Mouse (Mus musculus) heart, embryonic 13.5 days (tissue): ENCODE results near the gene Gzme. TPM values are rescaled to one million over a fixed set of nuclear protein-coding genes. Genes with fewer than 3 reads are reported as not detected.
"Not testable (repeated sequence)": the region's sequence is repeated elsewhere in the genome, so short reads cannot be mapped to it uniquely, and the experiment has no call there.

ENCODE experiments used
- ATAC-seq: fragments of 200-750 bp; cut with Nextera tagmentation; 2 replicates; pipeline ENCODE4 v1.8.0; 2017; ENCODE audit warnings: moderate TSS enrichment; ENCODE audit not compliant: insufficient number of reproducible peaks, low FRiP score, low TSS enrichment; ENCODE audit errors: extremely low read depth
- H3K27ac ChIP-seq: fragments of 300-500 bp; sonication (generic); replicated peaks from 2 replicates; pipeline ENCODE4 v1.5.1; 2015; ENCODE audit warnings: moderate library complexity, mild to moderate bottlenecking, inconsistent platforms
- H3K27me3 ChIP-seq: fragments of 300-500 bp; sonication (generic); replicated peaks from 2 replicates; pipeline ENCODE4 v1.6.1; 2015; ENCODE audit warnings: mild to moderate bottlenecking, inconsistent platforms
- H3K36me3 ChIP-seq: fragments of 300-500 bp; sonication (generic); 2 replicates; pipeline ENCODE4 v1.6.1; 2015; ENCODE audit warnings: mild to moderate bottlenecking, inconsistent platforms
- H3K4me1 ChIP-seq: fragments of 300-500 bp; sonication (generic); 2 replicates; pipeline ENCODE4 v1.6.1; 2015; ENCODE audit warnings: inconsistent platforms
- H3K4me2 ChIP-seq: fragments of 300-500 bp; sonication (generic); 2 replicates; pipeline ENCODE4 v1.6.1; 2015; ENCODE audit warnings: inconsistent platforms, mild to moderate bottlenecking, moderate library complexity
- H3K4me3 ChIP-seq: fragments of 300-500 bp; sonication (generic); 2 replicates; pipeline ENCODE4 v1.5.1; 2015; ENCODE audit warnings: moderate library complexity, mild to moderate bottlenecking, inconsistent platforms
- H3K9ac ChIP-seq: fragments of 300-500 bp; sonication (generic); 2 replicates; pipeline ENCODE4 v1.6.1; 2015; ENCODE audit warnings: inconsistent platforms, mild to moderate bottlenecking, moderate library complexity
- H3K9me3 ChIP-seq: fragments of 300-500 bp; sonication (generic); 2 replicates; pipeline ENCODE4 v1.6.1; 2016; ENCODE audit warnings: inconsistent platforms
- WGBS: fragments of 180-500 bp; shearing (Covaris S2); methylation state at CpG from one replicate; pipeline ENCODE4 v1.1.7; 2015; ENCODE audit warnings: mixed read lengths; 5-methylcytosine and 5-hydroxymethylcytosine counted together
- polyA plus RNA-seq: library from polyadenylated mRNA; unstranded; fragments of >200 nt; fragmentation: Nextera tagmentation; extraction: Ambion mirVana; gene quantifications from 2 replicates; pipeline ENCODE4 v1.2.1, GENCODE M21; 2015

The Gzme gene
- not detected in 2 replicates for polyA plus RNA-seq

DNA sequence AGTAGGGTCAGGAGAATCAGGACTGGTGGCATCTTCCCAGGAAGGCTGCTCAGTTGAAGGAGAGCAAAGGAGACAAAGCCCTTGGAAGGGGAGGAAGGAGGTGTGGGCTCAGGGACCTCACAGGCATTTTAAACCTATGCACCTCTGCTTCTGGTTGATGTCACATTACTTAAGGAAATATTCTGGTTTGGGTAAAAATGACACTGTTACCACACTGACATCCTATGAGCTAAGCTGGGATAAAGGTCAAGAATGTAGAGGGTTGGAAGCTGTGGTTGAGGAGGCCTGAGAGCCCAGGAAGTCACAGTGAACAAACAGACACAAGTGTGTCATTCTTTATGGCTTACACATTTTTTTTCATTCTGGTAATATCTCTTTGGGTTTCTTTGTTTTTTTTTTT, at the start of gene Gzme:
TSS of gene Gzme (minus strand) at position 101 of the 400 bp plus-strand sequence.
- ATAC-seq: no peak
- Histone ChIP-seq H3K27ac (no peak within 1 kb of the TSS), H3K4me1 (no peaks in the 10 kb centered on the region)

GRCm38 (mm10) chr14:56168009-56168408, 47.6 kb upstream of the Gzme start:
- Histone ChIP-seq H3K9ac (no peak overlapping the region), H3K27me3 (no peaks in the 10 kb centered on the region), H3K27ac (no peak overlapping the region), H3K4me3 (no peak overlapping the region), H3K4me1 (no peaks in the 10 kb centered on the region), H3K4me2 (no peak overlapping the region), H3K36me3 (no peaks in the 10 kb centered on the region), H3K9me3 (no peaks in the 10 kb centered on the region)
- ATAC-seq: no peak
- 65% methylated on average over 6 of the region's 6 CpGs for whole genome bisulfite sequencing

More for the DNA sequence above, at the start of gene Gzme:
- Histone ChIP-seq H3K36me3 (no peaks in the 10 kb centered on the region), H3K9ac (no peak within 1 kb of the TSS), H3K9me3 (no peaks in the 10 kb centered on the region), H3K27me3 (no peaks in the 10 kb centered on the region), H3K4me2 (no peak within 1 kb of the TSS), H3K4me3 (no peak within 1 kb of the TSS)

DNA sequence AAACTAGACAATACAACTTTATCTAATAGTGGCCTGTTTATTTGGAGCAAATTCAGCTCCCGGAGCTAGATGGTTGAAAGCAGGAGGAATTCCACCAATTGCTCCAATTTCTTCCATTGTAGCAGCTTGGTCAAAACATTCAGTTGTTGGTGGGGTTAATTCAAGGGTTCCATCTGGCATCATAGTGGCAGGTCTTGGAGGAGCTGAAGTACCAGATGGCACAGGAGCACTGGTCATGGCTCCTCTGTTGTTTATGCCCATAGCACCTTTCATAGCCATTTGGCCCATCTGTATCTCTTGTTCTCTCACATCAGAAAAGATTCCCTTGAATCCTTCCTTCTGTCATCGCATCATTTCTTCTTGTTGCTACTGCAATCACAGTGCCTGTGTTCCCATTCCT, 41.7 kb upstream of the Gzme start:
- ATAC-seq: no peak
- no peak overlapping the region for H3K27ac ChIP-seq
- no peak overlapping the region for H3K9ac ChIP-seq
- no peaks in the 10 kb centered on the region for H3K9me3 ChIP-seq
- no peaks in the 10 kb centered on the region for H3K36me3 ChIP-seq
- 69% methylated on average over 2 of the region's 2 CpGs for WGBS
- H3K4me3 ChIP-seq: no peak overlapping the region
- H3K27me3 ChIP-seq: no peaks in the 10 kb centered on the region
- H3K4me1 ChIP-seq: no peaks in the 10 kb centered on the region
- no peak overlapping the region for H3K4me2 ChIP-seq

GRCm38 (mm10) chr14:56159479-56159878, 39.1 kb upstream of the Gzme start, which contains the start of gene Gzmg:
TSS of gene Gzmg (minus strand) at chr14:56159579.
- H3K9ac ChIP-seq, H3K27ac ChIP-seq, ATAC-seq, H3K9me3 ChIP-seq, H3K36me3 ChIP-seq, H3K27me3 ChIP-seq, H3K4me2 ChIP-seq, H3K4me1 ChIP-seq, H3K4me3 ChIP-seq: not testable (repeated sequence)
- WGBS: 70% methylated on average over 2 of the region's 2 CpGs

DNA sequence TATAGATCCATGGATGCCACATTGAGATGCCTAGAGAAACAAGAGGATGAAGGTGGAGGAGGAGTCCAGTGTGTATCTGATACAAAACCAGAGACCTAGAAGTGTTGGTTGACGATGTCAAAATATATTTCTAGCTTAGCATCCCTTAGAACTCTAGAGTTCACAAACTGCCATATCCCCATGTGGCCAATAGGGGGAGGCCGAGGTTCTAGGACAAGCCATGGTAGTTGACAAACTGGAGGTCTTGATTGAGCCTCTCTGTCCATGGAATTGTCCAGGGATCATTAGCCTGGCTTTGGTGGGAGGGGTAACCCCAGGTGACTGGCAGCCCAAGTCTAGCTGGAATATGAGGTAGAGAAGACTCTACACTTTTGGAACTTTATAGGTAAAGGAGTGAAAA, 34.9 kb upstream of the Gzme start:
- no peak overlapping the region for H3K9ac ChIP-seq
- H3K4me1 ChIP-seq: no peaks in the 10 kb centered on the region
- no peaks in the 10 kb centered on the region for H3K36me3 ChIP-seq
- no peaks in the 10 kb centered on the region for H3K27me3 ChIP-seq
- no peaks in the 10 kb centered on the region for H3K9me3 ChIP-seq
- no peak overlapping the region for H3K4me3 ChIP-seq
- H3K4me2 ChIP-seq: no peak overlapping the region
- no peak for ATAC-seq
- no peak overlapping the region for H3K27ac ChIP-seq
- 62% methylated on average over 2 of the region's 2 CpGs for WGBS

GRCm38 (mm10) chr14:56133675-56134074, 13.2 kb upstream of the Gzme start:
- not testable (repeated sequence) for H3K27ac ChIP-seq, H3K4me1 ChIP-seq, H3K4me3 ChIP-seq, H3K9me3 ChIP-seq, H3K9ac ChIP-seq, H3K27me3 ChIP-seq, ATAC-seq, H3K36me3 ChIP-seq, H3K4me2 ChIP-seq
- WGBS: 67% methylated on average over 1 of the region's 1 CpGs

- not testable (repeated sequence) for H3K36me3 ChIP-seq, H3K4me2 ChIP-seq, H3K9ac ChIP-seq, H3K4me3 ChIP-seq, H3K27ac ChIP-seq, ATAC-seq, H3K4me1 ChIP-seq, H3K27me3 ChIP-seq, H3K9me3 ChIP-seq
- 58% methylated on average over 2 of the region's 2 CpGs for WGBS
Measured at GRCm38 (mm10) chr14:56132508-56132907, 12.1 kb upstream of the Gzme start, which contains the start of gene Gzmd. TSS of gene Gzmd (minus strand) at chr14:56132608.

- H3K4me1 ChIP-seq: no peaks in the 10 kb centered on the region
- 33% methylated on average over 3 of the region's 3 CpGs for WGBS
- H3K9me3 ChIP-seq: no peaks in the 10 kb centered on the region
- no peak overlapping the region for H3K27ac ChIP-seq
- H3K4me2 ChIP-seq: no peak overlapping the region
- no peak overlapping the region for H3K4me3 ChIP-seq
- no peaks in the 10 kb centered on the region for H3K36me3 ChIP-seq
- no peak overlapping the region for H3K9ac ChIP-seq
- ATAC-seq: no peak
- no peaks in the 10 kb centered on the region for H3K27me3 ChIP-seq
Measured at GRCm38 (mm10) chr14:56128341-56128740, 7.9 kb upstream of the Gzme start.

- Histone ChIP-seq H3K9me3 (no peaks in the 10 kb centered on the region), H3K4me2 (no peak overlapping the region), H3K9ac (no peak overlapping the region), H3K4me1 (no peaks in the 10 kb centered on the region), H3K36me3 (no peaks in the 10 kb centered on the region), H3K27me3 (no peaks in the 10 kb centered on the region), H3K4me3 (no peak overlapping the region), H3K27ac (no peak overlapping the region)
- WGBS: 75% methylated on average over 3 of the region's 3 CpGs
- no peak for ATAC-seq
Measured at GRCm38 (mm10) chr14:56123516-56123915, 3.1 kb upstream of the Gzme start.

DNA sequence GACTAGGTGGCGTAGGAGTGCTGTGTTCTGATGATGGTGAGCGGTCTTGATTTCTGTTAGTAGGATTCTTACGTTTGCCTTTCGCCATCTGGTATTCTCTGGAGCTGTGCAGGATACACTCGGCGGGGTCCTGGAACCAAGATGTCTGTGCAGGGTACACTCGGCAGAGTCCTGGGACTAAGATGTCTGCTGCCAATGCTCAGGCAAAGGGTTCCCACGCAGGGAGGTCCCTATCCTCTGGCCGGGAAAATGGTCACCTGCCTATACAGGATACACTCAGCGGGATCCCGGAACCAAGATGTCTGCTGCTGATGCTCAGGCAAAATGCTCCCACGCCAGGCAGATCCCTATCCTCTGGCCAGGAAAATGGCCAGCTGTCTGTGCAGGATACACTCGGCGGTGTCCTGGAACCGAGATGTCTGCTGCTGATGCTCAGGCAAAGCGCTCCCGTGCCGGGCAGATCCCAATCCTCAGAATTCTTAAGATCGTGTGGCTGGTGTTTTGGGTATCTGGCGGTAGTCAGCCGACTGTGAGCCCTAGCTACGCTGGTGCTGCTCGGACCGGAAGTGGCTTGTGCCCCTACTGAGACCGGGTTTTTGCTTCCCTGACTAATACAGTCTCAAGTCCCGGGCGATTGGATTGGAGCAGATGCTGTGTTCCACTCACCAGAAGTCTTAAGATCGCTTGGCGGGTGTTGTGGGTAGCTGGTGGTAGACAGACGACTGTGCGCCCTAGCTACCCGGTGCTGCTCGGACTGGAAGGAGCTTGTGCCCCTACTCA, 4.7 kb downstream of the Gzme start:
- not testable (repeated sequence) for H3K4me3 ChIP-seq, H3K4me2 ChIP-seq, H3K27me3 ChIP-seq, H3K27ac ChIP-seq, H3K4me1 ChIP-seq, ATAC-seq, H3K9me3 ChIP-seq, H3K9ac ChIP-seq, H3K36me3 ChIP-seq
- 82% methylated on average over 33 of the region's 33 CpGs for WGBS

DNA sequence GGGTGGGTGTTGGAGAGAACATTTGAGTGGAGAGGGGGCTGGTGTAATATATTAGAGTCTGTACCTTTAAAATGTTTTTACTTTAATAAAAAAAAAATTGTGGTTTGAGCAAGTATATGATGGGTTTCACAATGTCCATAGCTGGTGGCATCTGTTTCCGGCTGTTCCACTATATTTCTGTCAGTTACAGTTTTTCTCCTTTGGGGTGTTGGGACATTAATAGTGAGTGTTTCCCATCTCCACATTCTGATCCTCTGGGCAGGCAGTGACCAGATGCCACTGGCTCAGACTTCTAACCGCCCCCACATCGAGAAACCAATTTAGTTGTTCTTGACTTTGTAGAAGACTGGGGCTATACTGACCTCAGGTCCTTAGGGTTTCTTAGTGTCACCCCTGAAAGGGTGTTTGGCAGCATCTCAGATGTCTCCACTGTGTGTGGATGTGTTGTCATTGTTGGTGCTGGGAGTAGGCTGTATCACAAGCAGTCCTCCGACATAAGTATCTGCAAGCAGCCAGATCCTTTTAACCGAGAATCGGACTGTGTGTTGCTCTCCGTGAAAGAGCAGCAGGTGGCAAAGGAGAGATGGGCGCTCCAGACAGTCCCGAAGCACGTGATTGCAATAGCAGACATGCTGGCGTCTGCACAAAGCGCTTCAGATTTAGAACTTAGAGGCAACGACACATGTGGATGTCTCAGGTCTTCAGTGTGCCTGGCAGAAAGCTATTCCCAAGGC, 14.8 kb downstream of the Gzme start:
- H3K36me3 ChIP-seq: no peaks in the 10 kb centered on the region
- no peak overlapping the region for H3K27ac ChIP-seq
- H3K4me2 ChIP-seq: no peak overlapping the region
- ATAC-seq: no peak
- WGBS: 71% methylated on average over 13 of the region's 13 CpGs
- no peaks in the 10 kb centered on the region for H3K27me3 ChIP-seq
- no peak overlapping the region for H3K4me3 ChIP-seq
- H3K4me1 ChIP-seq: no peaks in the 10 kb centered on the region
- no peak overlapping the region for H3K9ac ChIP-seq
- H3K9me3 ChIP-seq: no peaks in the 10 kb centered on the region

DNA sequence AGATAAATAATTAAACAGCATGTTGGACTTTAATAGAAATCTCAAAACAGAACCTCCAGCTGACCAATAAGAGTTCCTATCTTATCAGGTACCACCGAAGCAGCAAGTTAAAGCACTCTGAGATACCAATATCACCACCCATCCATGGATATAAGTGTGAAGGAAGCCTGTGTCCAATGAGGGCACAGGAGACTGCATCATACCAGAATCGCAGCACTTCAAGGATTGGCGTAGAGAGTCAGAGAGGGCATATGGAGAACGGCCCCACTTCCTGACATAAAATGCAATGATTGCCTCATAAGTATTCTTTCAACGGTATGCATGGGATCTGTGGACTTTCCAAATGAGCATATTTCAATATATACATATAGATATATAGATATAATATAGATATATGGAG, 15.4 kb downstream of the Gzme start:
- H3K9me3 ChIP-seq: no peaks in the 10 kb centered on the region
- WGBS: 58% methylated on average over 5 of the region's 5 CpGs

More for the DNA sequence above, 15.4 kb downstream of the Gzme start:
- H3K4me1 ChIP-seq: no peaks in the 10 kb centered on the region
- H3K27me3 ChIP-seq: no peaks in the 10 kb centered on the region
- H3K4me3 ChIP-seq: no peak overlapping the region
- H3K27ac ChIP-seq: no peak overlapping the region
- ATAC-seq: no peak
- no peak overlapping the region for H3K9ac ChIP-seq
- H3K36me3 ChIP-seq: no peaks in the 10 kb centered on the region
- no peak overlapping the region for H3K4me2 ChIP-seq
